Mouse (Mus musculus) hindbrain, embryonic 13.5 days (tissue): ENCODE data around the gene Brd3. TPM values are rescaled to one million over a fixed set of nuclear protein-coding genes. Genes with fewer than 3 reads are reported as not detected.

Source experiments
- ATAC-seq: fragments of 200-750 bp; cut with Nextera tagmentation; 2 replicates; pipeline ENCODE4 v1.8.0; 2017; ENCODE audit warnings: moderate TSS enrichment; ENCODE audit not compliant: low FRiP score
- H3K27ac ChIP-seq: fragments of 300-500 bp; sonication (generic); 2 replicates; pipeline ENCODE4 v1.5.1; 2015; ENCODE audit warnings: inconsistent platforms, mild to moderate bottlenecking, moderate library complexity
- H3K27me3 ChIP-seq: fragments of 300-500 bp; sonication (generic); 2 replicates; pipeline ENCODE4 v1.6.1; 2015; ENCODE audit warnings: mild to moderate bottlenecking, inconsistent platforms
- H3K36me3 ChIP-seq: fragments of 300-500 bp; sonication (generic); 2 replicates; pipeline ENCODE4 v1.6.1; 2015; ENCODE audit warnings: mild to moderate bottlenecking, inconsistent platforms
- H3K4me1 ChIP-seq: fragments of 300-500 bp; sonication (generic); replicated peaks from 2 replicates; pipeline ENCODE4 v1.6.1; 2015; ENCODE audit warnings: inconsistent platforms
- H3K4me2 ChIP-seq: fragments of 300-500 bp; sonication (generic); 2 replicates; pipeline ENCODE4 v1.6.1; 2015; ENCODE audit warnings: inconsistent platforms, mild to moderate bottlenecking, moderate library complexity
- H3K4me3 ChIP-seq: fragments of 300-500 bp; sonication (generic); 2 replicates; pipeline ENCODE4 v1.5.1; 2015; ENCODE audit warnings: mild to moderate bottlenecking, inconsistent platforms
- H3K9ac ChIP-seq: fragments of 300-500 bp; sonication (generic); 2 replicates; pipeline ENCODE4 v1.6.1; 2015; ENCODE audit warnings: mild to moderate bottlenecking, inconsistent platforms
- H3K9me3 ChIP-seq: fragments of 300-500 bp; sonication (generic); 2 replicates; pipeline ENCODE4 v1.6.1; 2016; ENCODE audit warnings: inconsistent platforms
- WGBS: fragments of 180-500 bp; shearing (Covaris S2); methylation state at CpG from one replicate; pipeline ENCODE4 v1.1.7; 2015; 5-methylcytosine and 5-hydroxymethylcytosine counted together
- polyA plus RNA-seq: library from polyadenylated mRNA; unstranded; fragments of >200 nt; fragmentation: Nextera tagmentation; extraction: Ambion mirVana; gene quantifications from 2 replicates; pipeline ENCODE4 v1.2.1, GENCODE M21; 2015

The Brd3 gene
- polyA plus RNA-seq, 1 experiment from 2014 or later = 130 TPM

- H3K27ac ChIP-seq = peak overlapping the region; percentile 97
- WGBS = 30% methylated on average over 11 of the region's 11 CpGs
- no peak for ATAC-seq
Measured at GRCm38 (mm10) chr2:27476303-27477192, 30.9 kb downstream of the Brd3 start.

GRCm38 (mm10) chr2:27475495-27476302 lies 31.8 kb downstream of the Brd3 start:
- peak overlapping the region; percentile 99 for H3K4me3 ChIP-seq
- peak overlapping the region; percentile 96 for H3K4me2 ChIP-seq
- no peaks in the 10 kb centered on the region for H3K27me3 ChIP-seq
- H3K4me1 ChIP-seq = peaks cover 48% of the 10 kb centered on the region
- under 1% methylated on average over 85 of the region's 96 CpGs for WGBS
- H3K9ac ChIP-seq = peak overlapping the region; percentile 97
- H3K9me3 ChIP-seq = no peaks in the 10 kb centered on the region
- peaks cover 5% of the 10 kb centered on the region; the same call in 1 of the 2 replicates for H3K36me3 ChIP-seq
- ATAC-seq = peak; percentile 99
- peak overlapping the region; percentile 97 for H3K27ac ChIP-seq

More at GRCm38 (mm10) chr2:27476303-27477192, 30.9 kb downstream of the Brd3 start:
- H3K27me3 ChIP-seq = no peaks in the 10 kb centered on the region
- H3K36me3 ChIP-seq = peaks cover 5% of the 10 kb centered on the region; the same call in 1 of the 2 replicates
- H3K9me3 ChIP-seq = no peaks in the 10 kb centered on the region
- H3K9ac ChIP-seq = peak overlapping the region; percentile 76
- peak overlapping the region; percentile 76 for H3K4me2 ChIP-seq
- peaks cover 39% of the 10 kb centered on the region for H3K4me1 ChIP-seq
- peak overlapping the region; percentile 99 for H3K4me3 ChIP-seq

GRCm38 (mm10) chr2:27474621-27475484 lies 32.6 kb downstream of the Brd3 start:
- under 1% methylated on average over 66 of the region's 84 CpGs for WGBS
- peaks cover 56% of the 10 kb centered on the region for H3K4me1 ChIP-seq
- peak overlapping the region; percentile 99 for H3K4me3 ChIP-seq
- peak overlapping the region; percentile 96 for H3K4me2 ChIP-seq
- peak overlapping the region; percentile 97 for H3K9ac ChIP-seq
- peaks cover 5% of the 10 kb centered on the region; the same call in 1 of the 2 replicates for H3K36me3 ChIP-seq
- H3K27me3 ChIP-seq = no peaks in the 10 kb centered on the region
- H3K27ac ChIP-seq = peak overlapping the region; percentile 97
- H3K9me3 ChIP-seq = no peaks in the 10 kb centered on the region
- peak; percentile 59 for ATAC-seq

- WGBS = 29% methylated on average over 4 of the region's 4 CpGs
- H3K36me3 ChIP-seq = peaks cover 5% of the 10 kb centered on the region; the same call in 1 of the 2 replicates
- H3K4me1 ChIP-seq = peaks cover 66% of the 10 kb centered on the region
- no peak for ATAC-seq
- H3K27ac ChIP-seq = no peak overlapping the region
- no peaks in the 10 kb centered on the region for H3K9me3 ChIP-seq
- H3K4me3 ChIP-seq = peak overlapping the region; percentile 99
- peak overlapping the region; percentile 97 for H3K9ac ChIP-seq
- peak overlapping the region; percentile 96 for H3K4me2 ChIP-seq
- no peaks in the 10 kb centered on the region for H3K27me3 ChIP-seq
Measured at GRCm38 (mm10) chr2:27473911-27474310, 33.6 kb downstream of the Brd3 start.

- H3K27ac ChIP-seq = no peak overlapping the region
- no peaks in the 10 kb centered on the region for H3K27me3 ChIP-seq
- WGBS = 81% methylated on average over 7 of the region's 7 CpGs
- peak overlapping the region; percentile 97 for H3K9ac ChIP-seq
- peak overlapping the region; percentile 99 for H3K4me3 ChIP-seq
- H3K36me3 ChIP-seq = peaks cover 5% of the 10 kb centered on the region; the same call in 1 of the 2 replicates
- ATAC-seq = no peak
- no peaks in the 10 kb centered on the region for H3K9me3 ChIP-seq
- H3K4me1 ChIP-seq = peaks cover 71% of the 10 kb centered on the region
- peak overlapping the region; percentile 96 for H3K4me2 ChIP-seq
Measured at GRCm38 (mm10) chr2:27473061-27473765, 34.2 kb downstream of the Brd3 start.

- Histone ChIP-seq H3K4me2 (no peak overlapping the region), H3K9me3 (no peaks in the 10 kb centered on the region), H3K36me3 (peaks cover 14% of the 10 kb centered on the region), H3K27ac (no peak overlapping the region), H3K4me3 (no peak overlapping the region), H3K27me3 (no peaks in the 10 kb centered on the region), H3K9ac (0 out of 2 replicates have a peak overlapping the region, but pooled peaks have one; percentile 8), H3K4me1 (peaks cover 76% of the 10 kb centered on the region)
- ATAC-seq = no peak
Measured at GRCm38 (mm10) chr2:27471170-27471584, 36.3 kb downstream of the Brd3 start.

- 96% methylated on average over 2 of the region's 2 CpGs for WGBS
- peaks cover 76% of the 10 kb centered on the region for H3K4me1 ChIP-seq
Measured at GRCm38 (mm10) chr2:27470535-27470934, 36.9 kb downstream of the Brd3 start.

GRCm38 (mm10) chr2:27469991-27470355 lies 37.5 kb downstream of the Brd3 start:
- Histone ChIP-seq H3K9me3 (no peaks in the 10 kb centered on the region), H3K4me2 (no peak overlapping the region), H3K4me3 (no peak overlapping the region), H3K4me1 (peaks cover 76% of the 10 kb centered on the region), H3K27me3 (no peaks in the 10 kb centered on the region), H3K9ac (no peak overlapping the region), H3K27ac (no peak overlapping the region), H3K36me3 (peaks cover 24% of the 10 kb centered on the region)
- no peak for ATAC-seq
- WGBS = 85% methylated on average over 3 of the region's 3 CpGs

More at GRCm38 (mm10) chr2:27470535-27470934, 36.9 kb downstream of the Brd3 start:
- Histone ChIP-seq H3K9me3 (no peaks in the 10 kb centered on the region), H3K4me2 (no peak overlapping the region), H3K9ac (no peak overlapping the region), H3K27me3 (no peaks in the 10 kb centered on the region), H3K27ac (no peak overlapping the region), H3K36me3 (peaks cover 20% of the 10 kb centered on the region), H3K4me3 (no peak overlapping the region)
- no peak for ATAC-seq

- Histone ChIP-seq H3K9ac (0 out of 2 replicates have a peak overlapping the region, but pooled peaks have one; percentile 9), H3K4me1 (peaks cover 75% of the 10 kb centered on the region)
- no peak for ATAC-seq
Measured at GRCm38 (mm10) chr2:27469292-27469990, 38.0 kb downstream of the Brd3 start.

GRCm38 (mm10) chr2:27462901-27463300 lies 44.6 kb downstream of the Brd3 start:
- Histone ChIP-seq H3K27ac (no peak overlapping the region), H3K9me3 (no peaks in the 10 kb centered on the region), H3K27me3 (no peaks in the 10 kb centered on the region), H3K4me3 (no peak overlapping the region), H3K36me3 (peaks cover 82% of the 10 kb centered on the region), H3K9ac (no peak overlapping the region), H3K4me2 (no peak overlapping the region), H3K4me1 (peaks cover 11% of the 10 kb centered on the region)
- WGBS = 94% methylated on average over 4 of the region's 4 CpGs
- no peak for ATAC-seq

More at GRCm38 (mm10) chr2:27469292-27469990, 38.0 kb downstream of the Brd3 start:
- H3K27ac ChIP-seq = no peak overlapping the region
- 89% methylated on average over 4 of the region's 4 CpGs for WGBS
- no peak overlapping the region for H3K4me3 ChIP-seq
- H3K4me2 ChIP-seq = no peak overlapping the region
- H3K36me3 ChIP-seq = peaks cover 24% of the 10 kb centered on the region
- no peaks in the 10 kb centered on the region for H3K9me3 ChIP-seq
- H3K27me3 ChIP-seq = no peaks in the 10 kb centered on the region
